Mouse (Mus musculus) intestine, embryonic 15.5 days (tissue): ENCODE measurements around the gene Onecut3. TPM values are rescaled to one million over a fixed set of nuclear protein-coding genes. Genes with fewer than 3 reads are reported as not detected.
A peak's percentile ranks its signal among the peaks of the same experiment; 100 is the strongest.

ENCODE experiments used
- ATAC-seq: fragments of 200-750 bp; cut with Nextera tagmentation; 2 replicates; pipeline ENCODE4 v1.8.0; 2017; ENCODE audit warnings: moderate TSS enrichment, moderate library complexity
- H3K27ac ChIP-seq: fragments of 300-500 bp; sonication (generic); 2 replicates; pipeline ENCODE4 v1.5.1; 2015; ENCODE audit warnings: mild to moderate bottlenecking, inconsistent platforms
- H3K27me3 ChIP-seq: fragments of 300-500 bp; sonication (generic); replicated peaks from 2 replicates; pipeline ENCODE4 v1.6.1; 2015; ENCODE audit warnings: inconsistent platforms
- H3K36me3 ChIP-seq: fragments of 300-500 bp; sonication (generic); 2 replicates; pipeline ENCODE4 v1.6.1; 2015; ENCODE audit warnings: inconsistent platforms
- H3K4me1 ChIP-seq: fragments of 300-500 bp; sonication (generic); replicated peaks from 2 replicates; pipeline ENCODE4 v1.6.1; 2015; ENCODE audit warnings: inconsistent platforms
- H3K4me2 ChIP-seq: fragments of 300-500 bp; sonication (generic); replicated peaks from 2 replicates; pipeline ENCODE4 v1.6.1; 2015; ENCODE audit warnings: mild to moderate bottlenecking, inconsistent platforms
- H3K4me3 ChIP-seq: fragments of 300-500 bp; sonication (generic); replicated peaks from 2 replicates; pipeline ENCODE4 v1.5.1; 2015; ENCODE audit warnings: inconsistent platforms
- H3K9ac ChIP-seq: fragments of 300-500 bp; sonication (generic); 2 replicates; pipeline ENCODE4 v1.6.1; 2015; ENCODE audit warnings: inconsistent platforms
- H3K9me3 ChIP-seq: fragments of 300-500 bp; sonication (generic); 2 replicates; pipeline ENCODE4 v1.6.1; 2016; ENCODE audit warnings: inconsistent platforms
- WGBS: fragments of 180-500 bp; shearing (Covaris S2); methylation state at CpG from one replicate; pipeline ENCODE4 v1.1.7; 2015; 5-methylcytosine and 5-hydroxymethylcytosine counted together
- polyA plus RNA-seq: library from polyadenylated mRNA; unstranded; fragments of >200 nt; fragmentation: Nextera tagmentation; extraction: Ambion mirVana; gene quantifications from 2 replicates; pipeline ENCODE4 v1.2.1, GENCODE M21; 2015

Gene Onecut3
- polyA plus RNA-seq, 1 experiment from 2014 or later, result 0.10 TPM

- 1% methylated on average over 58 of the region's 58 CpGs for WGBS
- Histone ChIP-seq H3K4me1 (peaks cover 3% of the 10 kb centered on the region; the same call in 1 of the 2 replicates), H3K27ac (peak overlapping the region; percentile 28; the same call in 1 of the 2 replicates)
Measured at GRCm38 (mm10) chr10:80475290-80475959, 19.2 kb upstream of the Onecut3 start.

GRCm38 (mm10) chr10:80478531-80478930 is 16.1 kb upstream of the Onecut3 start:
- no peaks in the 10 kb centered on the region for H3K9me3 ChIP-seq
- 71% methylated on average over 5 of the region's 5 CpGs for WGBS
- no peak overlapping the region for H3K9ac ChIP-seq
- H3K4me2 ChIP-seq, result no peak overlapping the region
- ATAC-seq, result no peak
- H3K4me1 ChIP-seq, result peaks cover 3% of the 10 kb centered on the region; the same call in 1 of the 2 replicates
- H3K27ac ChIP-seq, result no peak overlapping the region
- H3K4me3 ChIP-seq, result no peak overlapping the region
- H3K27me3 ChIP-seq, result peaks cover 39% of the 10 kb centered on the region
- no peaks in the 10 kb centered on the region for H3K36me3 ChIP-seq

More at GRCm38 (mm10) chr10:80475290-80475959, 19.2 kb upstream of the Onecut3 start:
- Histone ChIP-seq H3K4me3 (peak overlapping the region; percentile 61), H3K9me3 (no peaks in the 10 kb centered on the region), H3K36me3 (no peaks in the 10 kb centered on the region), H3K4me2 (peak overlapping the region; percentile 81), H3K9ac (peak overlapping the region; percentile 45), H3K27me3 (peaks cover 33% of the 10 kb centered on the region)
- peak; percentile 97 for ATAC-seq

- WGBS, result 16% methylated on average over 5 of the region's 5 CpGs
- H3K36me3 ChIP-seq, result no peaks in the 10 kb centered on the region
- no peaks in the 10 kb centered on the region for H3K9me3 ChIP-seq
- no peak overlapping the region for H3K4me2 ChIP-seq
- no peak overlapping the region for H3K9ac ChIP-seq
- H3K27me3 ChIP-seq, result peaks cover 62% of the 10 kb centered on the region
- 0 out of 2 replicates have a peak, but pooled peaks have one; percentile 25 for ATAC-seq
- H3K4me1 ChIP-seq, result no peaks in the 10 kb centered on the region
- H3K4me3 ChIP-seq, result no peak overlapping the region
- H3K27ac ChIP-seq, result no peak overlapping the region
Measured at GRCm38 (mm10) chr10:80481002-80481401, 13.6 kb upstream of the Onecut3 start.

GRCm38 (mm10) chr10:80486862-80487379 is 7.7 kb upstream of the Onecut3 start:
- H3K27me3 ChIP-seq, result peaks cover 81% of the 10 kb centered on the region
- no peak for ATAC-seq
- H3K9me3 ChIP-seq, result no peaks in the 10 kb centered on the region
- H3K4me3 ChIP-seq, result no peak overlapping the region
- WGBS, result 71% methylated on average over 7 of the region's 7 CpGs
- no peak overlapping the region for H3K4me2 ChIP-seq
- H3K27ac ChIP-seq, result no peak overlapping the region
- H3K36me3 ChIP-seq, result no peaks in the 10 kb centered on the region
- no peak overlapping the region for H3K9ac ChIP-seq
- peaks cover 9% of the 10 kb centered on the region for H3K4me1 ChIP-seq

GRCm38 (mm10) chr10:80490051-80490450 is 4.6 kb upstream of the Onecut3 start:
- Histone ChIP-seq H3K36me3 (no peaks in the 10 kb centered on the region), H3K27me3 (peaks cover 86% of the 10 kb centered on the region), H3K27ac (no peak overlapping the region), H3K4me1 (peaks cover 17% of the 10 kb centered on the region), H3K9me3 (no peaks in the 10 kb centered on the region), H3K9ac (no peak overlapping the region), H3K4me3 (peak overlapping the region; percentile 10; the same call in 1 of the 2 replicates), H3K4me2 (0 out of 2 replicates have a peak overlapping the region, but pooled peaks have one; percentile 24)
- under 1% methylated on average over 22 of the region's 22 CpGs for WGBS
- no peak for ATAC-seq

- Histone ChIP-seq H3K4me1 (peaks cover 28% of the 10 kb centered on the region), H3K36me3 (no peaks in the 10 kb centered on the region), H3K9me3 (no peaks in the 10 kb centered on the region), H3K9ac (no peak overlapping the region), H3K4me3 (peak overlapping the region; percentile 43), H3K27ac (no peak overlapping the region), H3K27me3 (peaks cover 97% of the 10 kb centered on the region), H3K4me2 (peak overlapping the region; percentile 90)
- WGBS, result under 1% methylated on average over 31 of the region's 35 CpGs
- ATAC-seq, result no peak
Measured at GRCm38 (mm10) chr10:80495901-80496300, 1.3 kb downstream of the Onecut3 start.

- Histone ChIP-seq H3K27ac (no peak overlapping the region), H3K4me1 (peaks cover 26% of the 10 kb centered on the region), H3K9ac (no peak overlapping the region), H3K9me3 (no peaks in the 10 kb centered on the region), H3K36me3 (no peaks in the 10 kb centered on the region), H3K4me3 (peak overlapping the region; percentile 43; the same call in 1 of the 2 replicates), H3K27me3 (peaks cover 97% of the 10 kb centered on the region), H3K4me2 (0 out of 2 replicates have a peak overlapping the region, but pooled peaks have one; percentile 90)
- WGBS, result 2% methylated on average over 20 of the region's 20 CpGs
- no peak for ATAC-seq
Measured at GRCm38 (mm10) chr10:80496421-80496820, 1.8 kb downstream of the Onecut3 start.

- Histone ChIP-seq H3K4me2 (no peak overlapping the region), H3K9ac (no peak overlapping the region), H3K4me3 (no peak overlapping the region), H3K4me1 (peaks cover 4% of the 10 kb centered on the region; the same call in 1 of the 2 replicates), H3K36me3 (no peaks in the 10 kb centered on the region), H3K27ac (no peak overlapping the region), H3K27me3 (peaks cover 80% of the 10 kb centered on the region), H3K9me3 (no peaks in the 10 kb centered on the region)
- ATAC-seq, result no peak
- 2% methylated on average over 7 of the region's 7 CpGs for WGBS
Measured at GRCm38 (mm10) chr10:80502291-80502690, 7.7 kb downstream of the Onecut3 start.

- H3K27me3 ChIP-seq, result peaks cover 74% of the 10 kb centered on the region
- 6% methylated on average over 22 of the region's 22 CpGs for WGBS
- no peak for ATAC-seq
- H3K36me3 ChIP-seq, result no peaks in the 10 kb centered on the region
- H3K4me3 ChIP-seq, result no peak overlapping the region
- H3K9me3 ChIP-seq, result no peaks in the 10 kb centered on the region
- no peak overlapping the region for H3K27ac ChIP-seq
- H3K9ac ChIP-seq, result no peak overlapping the region
- H3K4me2 ChIP-seq, result no peak overlapping the region
- H3K4me1 ChIP-seq, result peaks cover 4% of the 10 kb centered on the region; the same call in 1 of the 2 replicates
Measured at GRCm38 (mm10) chr10:80502819-80503314, 8.2 kb downstream of the Onecut3 start.

GRCm38 (mm10) chr10:80503599-80504220 is 9.1 kb downstream of the Onecut3 start:
- ATAC-seq, result peak; percentile 62
- Histone ChIP-seq H3K36me3 (no peaks in the 10 kb centered on the region), H3K27me3 (peaks cover 65% of the 10 kb centered on the region), H3K4me3 (no peak overlapping the region), H3K9ac (no peak overlapping the region), H3K4me2 (peak overlapping the region; percentile 34), H3K4me1 (peaks cover 4% of the 10 kb centered on the region; the same call in 1 of the 2 replicates), H3K27ac (no peak overlapping the region), H3K9me3 (no peaks in the 10 kb centered on the region)
- WGBS, result 2% methylated on average over 27 of the region's 27 CpGs

- Histone ChIP-seq H3K4me2 (no peak overlapping the region), H3K36me3 (no peaks in the 10 kb centered on the region), H3K9me3 (no peaks in the 10 kb centered on the region), H3K27me3 (peaks cover 57% of the 10 kb centered on the region), H3K27ac (no peak overlapping the region), H3K4me3 (no peak overlapping the region), H3K9ac (no peak overlapping the region), H3K4me1 (peaks cover 4% of the 10 kb centered on the region; the same call in 1 of the 2 replicates)
- no peak for ATAC-seq
- 5% methylated on average over 9 of the region's 9 CpGs for WGBS
Measured at GRCm38 (mm10) chr10:80504724-80505123, 10.1 kb downstream of the Onecut3 start.

GRCm38 (mm10) chr10:80506222-80506621 is 11.6 kb downstream of the Onecut3 start:
- Histone ChIP-seq H3K27ac (no peak overlapping the region), H3K4me2 (no peak overlapping the region), H3K4me3 (no peak overlapping the region), H3K9me3 (no peaks in the 10 kb centered on the region), H3K9ac (no peak overlapping the region), H3K4me1 (peaks cover 8% of the 10 kb centered on the region; the same call in 1 of the 2 replicates), H3K27me3 (peaks cover 50% of the 10 kb centered on the region), H3K36me3 (no peaks in the 10 kb centered on the region)
- WGBS, result under 1% methylated on average over 11 of the region's 11 CpGs
- ATAC-seq, result peak; percentile 21; the same call in 1 of the 2 replicates
